ENCODE assay signal across 13 mouse cellular contexts in genomic region chr9:48895819-48896536, GRCm38 (mm10). TPM values are rescaled to one million over a fixed set of nuclear protein-coding genes. Genes with fewer than 3 reads are reported as not detected.
DNase-seq lines count a peak whose midpoint lies in the region; ATAC-seq and TF ChIP-seq lines count a peak whose summit lies in the region.
"Had no signal": no experiment of that assay in that cellular context is flagged by ENCODE, and none has a peak within 500 bp of the region (broad histone marks: within the 10 kb centered on the region; RNA-seq: fewer than 3 reads in every experiment).

No protein-coding gene starts in this region.

- WGBS in forebrain, embryonic 13.5 days = 2% methylated on average over 18 of the region's 18 CpGs
- 5% methylated on average over 18 of the region's 18 CpGs for WGBS in midbrain, embryonic 11.5 days
- 32% methylated on average over 18 of the region's 18 CpGs for WGBS in stomach, postnatal 0 days

- no peak overlapping the region for H3K9ac ChIP-seq in ES-Bruce4 (ENCODE audit: low read depth, poor library complexity, severe bottlenecking)
- peak overlapping the region; percentile 58 for H3K9ac ChIP-seq in forebrain, embryonic 13.5 days
- peak overlapping the region; percentile 52; the same call in 1 of the 2 replicates for H3K9ac ChIP-seq in midbrain, embryonic 11.5 days (ENCODE audit: low read length)
- H3K9ac ChIP-seq in stomach, postnatal 0 days (ENCODE audit: low read length) = no peak overlapping the region
- H3K9ac ChIP-seq: heart, embryonic 13.5 days had no signal

- peak overlapping the region; percentile 58 for H3K4me2 ChIP-seq in forebrain, embryonic 13.5 days
- H3K4me2 ChIP-seq in midbrain, embryonic 11.5 days = peak overlapping the region; percentile 49
- no peak overlapping the region for H3K4me2 ChIP-seq in stomach, postnatal 0 days (replicated peaks; ENCODE audit: low read depth)
- H3K4me2 ChIP-seq: heart, embryonic 13.5 days; liver, embryonic 11.5 days had no signal

- H3K36me3 ChIP-seq in ES-Bruce4 (ENCODE audit: control insufficient read depth, insufficient read depth, low read length, poor library complexity, severe bottlenecking) = no peaks in the 10 kb centered on the region
- H3K36me3 ChIP-seq in forebrain, embryonic 13.5 days (ENCODE audit: poor library complexity, severe bottlenecking) = no peaks in the 10 kb centered on the region
- H3K36me3 ChIP-seq in midbrain, embryonic 11.5 days (ENCODE audit: control insufficient read depth, insufficient read depth, low read length) = no peaks in the 10 kb centered on the region
- no peaks in the 10 kb centered on the region for H3K36me3 ChIP-seq in stomach, postnatal 0 days (ENCODE audit: control insufficient read depth, insufficient read depth, low read length)
- H3K36me3 ChIP-seq: heart, embryonic 13.5 days had no signal

- H3K4me3 ChIP-seq in ES-Bruce4 (ENCODE audit: low read depth, low read length) = no peak overlapping the region
- H3K4me3 ChIP-seq in forebrain, embryonic 13.5 days = peak overlapping the region; percentile 23
- peak overlapping the region; percentile 11; the same call in 1 of the 2 replicates for H3K4me3 ChIP-seq in midbrain, embryonic 11.5 days (ENCODE audit: low read depth, low read length)
- H3K4me3 ChIP-seq in stomach, postnatal 0 days (ENCODE audit: low read depth, low read length) = no peak overlapping the region
- H3K4me3 ChIP-seq: heart, embryonic 13.5 days had no signal

- no peaks in the 10 kb centered on the region for H3K4me1 ChIP-seq in ES-Bruce4 (ENCODE audit: control insufficient read depth, insufficient read depth, low read length)
- peaks cover 27% of the 10 kb centered on the region for H3K4me1 ChIP-seq in forebrain, embryonic 13.5 days
- peaks cover 21% of the 10 kb centered on the region for H3K4me1 ChIP-seq in midbrain, embryonic 11.5 days (ENCODE audit: control insufficient read depth, insufficient read depth, low read length)
- H3K4me1 ChIP-seq in stomach, postnatal 0 days (replicated peaks; ENCODE audit: control insufficient read depth, insufficient read depth) = no peaks in the 10 kb centered on the region
- H3K4me1 ChIP-seq: heart, embryonic 13.5 days had no signal

- no peaks in the 10 kb centered on the region for H3K9me3 ChIP-seq in ES-Bruce4 (replicated peaks; ENCODE audit: control insufficient read depth, insufficient read depth, low read length, poor library complexity, severe bottlenecking)
- H3K9me3 ChIP-seq in forebrain, embryonic 13.5 days (replicated peaks) = no peaks in the 10 kb centered on the region
- H3K9me3 ChIP-seq in midbrain, embryonic 11.5 days (ENCODE audit: control insufficient read depth, low read length) = no peaks in the 10 kb centered on the region
- H3K9me3 ChIP-seq in stomach, postnatal 0 days (ENCODE audit: control insufficient read depth, low read length) = no peaks in the 10 kb centered on the region
- H3K9me3 ChIP-seq: heart, embryonic 13.5 days had no signal

- DNase-seq in brain, embryonic 18.5 days (ENCODE audit: low read depth, low spot score) = peak; percentile 45
- peak; percentile 97 for DNase-seq in midbrain, embryonic 11.5 days (ENCODE audit: low spot score, missing footprints)
- DNase-seq in ovary, adult 18-20 months (ENCODE audit: low spot score) = no peak
- DNase-seq in stomach, postnatal 0 days (ENCODE audit: low spot score) = no peak
- no peak for DNase-seq in left cerebral cortex, postnatal 25 days (ENCODE audit: low spot score in 2 of 2)
- DNase-seq: kidney, adult 8-10 months; thymus, postnatal 25 days had no signal

- no peaks in the 10 kb centered on the region for H3K27me3 ChIP-seq in ES-Bruce4 (ENCODE audit: control insufficient read depth, insufficient read depth, low read length, poor library complexity, severe bottlenecking)
- peaks cover 29% of the 10 kb centered on the region for H3K27me3 ChIP-seq in forebrain, embryonic 13.5 days
- H3K27me3 ChIP-seq in midbrain, embryonic 11.5 days (ENCODE audit: control insufficient read depth, insufficient read depth, low read length) = no peaks in the 10 kb centered on the region
- no peaks in the 10 kb centered on the region for H3K27me3 ChIP-seq in stomach, postnatal 0 days (ENCODE audit: control insufficient read depth, insufficient read depth, low read length)

- TF ChIP-seq EP300 in ES-Bruce4 (IDR thresholded peaks at IDR 0.05; ENCODE audit: insufficient read depth, low read depth, low read length) = peak; percentile 43; the same call in 1 of the 2 replicates
- TF ChIP-seq EP300 in stomach, postnatal 0 days (optimal IDR thresholded peaks at IDR 0.05) = no peak

- intact Hi-C loops in left cerebral cortex, postnatal 25 days (cut with DNase I) = loop anchor here (2.0 to 10.0 kb wide), 2 partner anchors 77 to 159 kb away; partner anchors contain the start of gene Zw10

- H3K27ac ChIP-seq in ES-Bruce4 (ENCODE audit: insufficient read depth, low read length) = no peak overlapping the region
- peak overlapping the region; percentile 75 for H3K27ac ChIP-seq in forebrain, embryonic 13.5 days
- peak overlapping the region; percentile 83 for H3K27ac ChIP-seq in midbrain, embryonic 11.5 days (ENCODE audit: low read depth, low read length)
- no peak overlapping the region for H3K27ac ChIP-seq in stomach, postnatal 0 days (replicated peaks)
- H3K27ac ChIP-seq: heart, embryonic 13.5 days had no signal

- no peak for TF ChIP-seq POLR2A in ES-Bruce4 (IDR thresholded peaks at IDR 0.05; ENCODE audit: insufficient read depth, low read length)

- ATAC-seq in forebrain, embryonic 13.5 days = peak; percentile 87
- peak; percentile 90 for ATAC-seq in midbrain, embryonic 11.5 days (ENCODE audit: low FRiP score)
- ATAC-seq in monocyte, adult 5-6 weeks (replicated peaks; ENCODE audit: insufficient number of reproducible peaks, low FRiP score, low TSS enrichment, poor library complexity, severe bottlenecking) = no peak
- ATAC-seq in stomach, postnatal 0 days (ENCODE audit: low FRiP score, low TSS enrichment) = no peak

- TF ChIP-seq CTCF in ES-Bruce4 (IDR thresholded peaks at IDR 0.05; ENCODE audit: low read depth, low read length) = no peak
- TF ChIP-seq CTCF in stomach, postnatal 0 days (IDR thresholded peaks at IDR 0.05; ENCODE audit: low read depth) = no peak

RNA-seq across cellular contexts. Expression of gene Htr3a, which starts 14.9 kb away (rescaled TPM):
- polyA plus RNA-seq in ES-Bruce4 (2011; ENCODE audit: insufficient read depth, insufficient read length, low read depth, missing spikeins) = not detected in 2 replicates
- polyA plus RNA-seq in forebrain, embryonic 13.5 days (2015; fragmentation: Nextera tagmentation; extraction: Ambion mirVana) = 1.9 and 2.0 TPM in 2 replicates
- 0.11 and 0.19 TPM in 2 replicates for polyA plus RNA-seq in midbrain, embryonic 11.5 days (2014; fragmentation: Nextera tagmentation; extraction: Ambion mirVana)
- not detected in 3 replicates for total RNA-seq in monocyte, adult 5-6 weeks (2017)
- 1.3 and 1.4 TPM in 2 replicates for polyA plus RNA-seq in stomach, postnatal 0 days (2015; fragmentation: Nextera tagmentation; extraction: Ambion mirVana)
- total RNA-seq in left cerebral cortex, postnatal 25 days (2021) = 10 to 100 TPM in 1 of 2 experiments, 1 to 10 TPM in 1; 7.4 to 10.1 TPM
- total RNA-seq: CH12.LX had no signal
- polyA plus RNA-seq: liver, embryonic 11.5 days had no signal

RNA-seq across cellular contexts. Expression of gene Zbtb16, which starts 60.0 kb away (rescaled TPM):
- polyA plus RNA-seq in ES-Bruce4 (2011; ENCODE audit: insufficient read depth, insufficient read length, low read depth, missing spikeins) = 0.49 TPM in 1 of 2 replicates, not detected in the other
- polyA plus RNA-seq in forebrain, embryonic 13.5 days (2015; fragmentation: Nextera tagmentation; extraction: Ambion mirVana) = 3.2 and 3.4 TPM in 2 replicates
- polyA plus RNA-seq in midbrain, embryonic 11.5 days (2014; fragmentation: Nextera tagmentation; extraction: Ambion mirVana) = 14.0 and 15.0 TPM in 2 replicates
- 25.8 to 37.9 TPM (median 29.0 TPM) in 3 replicates for total RNA-seq in monocyte, adult 5-6 weeks (2017)
- 1.2 and 1.7 TPM in 2 replicates for polyA plus RNA-seq in stomach, postnatal 0 days (2015; fragmentation: Nextera tagmentation; extraction: Ambion mirVana)
- total RNA-seq in left cerebral cortex, postnatal 25 days (2021) = 10 to 100 TPM; 71.7 to 73.7 TPM

Comparison
In these comparisons a context has a peak if more than half of its experiments do, and no peak if none do; other contexts are left out.
1. H3K27ac ChIP-seq: peak in forebrain, embryonic 13.5 days (single experiment) and midbrain, embryonic 11.5 days (single experiment); none in ES-Bruce4 (single experiment) and stomach, postnatal 0 days (single experiment).
2. H3K4me3 ChIP-seq: peak in forebrain, embryonic 13.5 days (single experiment) and midbrain, embryonic 11.5 days (single experiment); none in ES-Bruce4 (single experiment) and stomach, postnatal 0 days (single experiment).
3. H3K9ac ChIP-seq: peak in forebrain, embryonic 13.5 days (single experiment) and midbrain, embryonic 11.5 days (single experiment); none in ES-Bruce4 (single experiment) and stomach, postnatal 0 days (single experiment).
4. DNase-seq: peak in brain, embryonic 18.5 days (single experiment) and midbrain, embryonic 11.5 days (single experiment); none in ovary, adult 18-20 months (single experiment), stomach, postnatal 0 days (single experiment) and left cerebral cortex, postnatal 25 days (0 of 2).
5. ATAC-seq: peak in forebrain, embryonic 13.5 days (single experiment) and midbrain, embryonic 11.5 days (single experiment); none in monocyte, adult 5-6 weeks (single experiment) and stomach, postnatal 0 days (single experiment).